Mouse (Mus musculus) heart, embryonic 12.5 days (tissue): ENCODE results near the gene Rufy2. TPM values are rescaled to one million over a fixed set of nuclear protein-coding genes. Genes with fewer than 3 reads are reported as not detected.

Experiments
- ATAC-seq: fragments of 200-750 bp; cut with Nextera tagmentation; 2 replicates; pipeline ENCODE4 v1.8.0; 2017; ENCODE audit warnings: moderate TSS enrichment, moderate library complexity; ENCODE audit not compliant: insufficient number of reproducible peaks, low FRiP score
- H3K27ac ChIP-seq: fragments of 300-500 bp; sonication (generic); 2 replicates; pipeline ENCODE4 v1.5.1; 2016; ENCODE audit warnings: mild to moderate bottlenecking, moderate library complexity; ENCODE audit not compliant: poor library complexity, severe bottlenecking
- H3K27me3 ChIP-seq: fragments of 300-500 bp; sonication (generic); replicated peaks from 2 replicates; pipeline ENCODE4 v1.6.1; 2016; ENCODE audit warnings: mild to moderate bottlenecking, moderate library complexity
- H3K36me3 ChIP-seq: fragments of 300-500 bp; sonication (generic); 2 replicates; pipeline ENCODE4 v1.6.1; 2016; ENCODE audit warnings: mild to moderate bottlenecking, moderate library complexity
- H3K4me1 ChIP-seq: fragments of 300-500 bp; sonication (generic); replicated peaks from 2 replicates; pipeline ENCODE4 v1.6.1; 2016; ENCODE audit warnings: mild to moderate bottlenecking
- H3K4me2 ChIP-seq: fragments of 300-500 bp; sonication (generic); 2 replicates; pipeline ENCODE4 v1.6.1; 2016; ENCODE audit warnings: mild to moderate bottlenecking, moderate library complexity
- H3K4me3 ChIP-seq: fragments of 300-500 bp; sonication (generic); 2 replicates; pipeline ENCODE4 v1.5.1; 2016; ENCODE audit warnings: mild to moderate bottlenecking
- H3K9ac ChIP-seq: fragments of 300-500 bp; sonication (generic); 2 replicates; pipeline ENCODE4 v1.6.1; 2016; ENCODE audit warnings: mild to moderate bottlenecking, moderate library complexity
- H3K9me3 ChIP-seq: fragments of 300-500 bp; sonication (generic); replicated peaks from 2 replicates; pipeline ENCODE4 v1.6.1; 2016; ENCODE audit warnings: mild to moderate bottlenecking, moderate library complexity
- WGBS: fragments of 180-500 bp; shearing (Covaris S2); methylation state at CpG from one replicate; pipeline ENCODE4 v1.1.7; 2016; 5-methylcytosine and 5-hydroxymethylcytosine counted together
- polyA plus RNA-seq: library from polyadenylated mRNA; unstranded; fragments of >200 nt; fragmentation: Nextera tagmentation; extraction: Ambion mirVana; gene quantifications from 2 replicates; pipeline ENCODE4 v1.2.1, GENCODE M21; 2016

Rufy2 gene
- polyA plus RNA-seq, 1 experiment from 2014 or later: 15.9 TPM

- no peak overlapping the region for H3K4me2 ChIP-seq
- no peak for ATAC-seq
- WGBS: 61% methylated on average over 8 of the region's 8 CpGs
- no peaks in the 10 kb centered on the region for H3K9me3 ChIP-seq
- H3K4me1 ChIP-seq: no peaks in the 10 kb centered on the region
- no peak overlapping the region for H3K27ac ChIP-seq
- H3K4me3 ChIP-seq: no peak overlapping the region
- no peaks in the 10 kb centered on the region for H3K36me3 ChIP-seq
- H3K9ac ChIP-seq: no peak overlapping the region
- H3K27me3 ChIP-seq: no peaks in the 10 kb centered on the region
Observed at GRCm38 (mm10) chr10:63065561-63065960, 85.5 kb downstream of the Rufy2 start.

- Histone ChIP-seq H3K27me3 (no peaks in the 10 kb centered on the region), H3K4me1 (no peaks in the 10 kb centered on the region), H3K36me3 (no peaks in the 10 kb centered on the region), H3K27ac (no peak overlapping the region), H3K9me3 (no peaks in the 10 kb centered on the region), H3K9ac (no peak overlapping the region), H3K4me2 (no peak overlapping the region), H3K4me3 (no peak overlapping the region)
- WGBS: 7% methylated on average over 5 of the region's 5 CpGs
- peak; percentile 53; the same call in 1 of the 2 replicates for ATAC-seq
Observed at GRCm38 (mm10) chr10:63065988-63066387, 86.0 kb downstream of the Rufy2 start.

Other genes with a start within 250 kb of the Rufy2 start
- gene Ccar1, start 187.9 kb upstream of the Rufy2 start, polyA plus RNA-seq: 89.7 and 93.6 TPM in 2 replicates
- gene Tet1, start 71.2 kb upstream of the Rufy2 start, polyA plus RNA-seq: 28.7 and 35.4 TPM in 2 replicates
- gene Slc25a16, start 59.6 kb upstream of the Rufy2 start, polyA plus RNA-seq: 13.1 and 13.3 TPM in 2 replicates
- gene Dna2, start 33.2 kb upstream of the Rufy2 start, polyA plus RNA-seq: 25.5 and 26.5 TPM in 2 replicates
- gene Hnrnph3, start 44.0 kb downstream of the Rufy2 start, polyA plus RNA-seq: 70.7 and 77.3 TPM in 2 replicates
- 0.68 and 0.78 TPM in 2 replicates for gene Pbld2, start 44.1 kb downstream of the Rufy2 start, polyA plus RNA-seq
- gene Pbld1, start 79.9 kb downstream of the Rufy2 start, polyA plus RNA-seq: 0.40 and 0.87 TPM in 2 replicates
- not detected in 2 replicates for gene Atoh7, start 119.4 kb downstream of the Rufy2 start, polyA plus RNA-seq
- 6.3 and 7.2 TPM in 2 replicates for gene Mypn, start 223.7 kb downstream of the Rufy2 start, polyA plus RNA-seq